Mouse (Mus musculus) splenic B cell, adult 2 months (primary cell): ENCODE measurements around the gene S100a13.

ENCODE experiments used
- DNase-seq: peaks from one replicate; pipeline ENCODE4 v3.0.0-alpha.2; 2011; ENCODE audit warnings: low read depth, low spot score
- H3K27me3 ChIP-seq: 2 replicates; pipeline ENCODE4 v1.6.1; 2012; ENCODE audit warnings: mild to moderate bottlenecking, low read length, moderate library complexity, mixed read lengths; ENCODE audit not compliant: control insufficient read depth, poor library complexity, insufficient read depth, severe bottlenecking
- H3K36me3 ChIP-seq: 2 replicates; pipeline ENCODE4 v1.6.1; 2012; ENCODE audit warnings: mild to moderate bottlenecking, low read length, moderate library complexity, mixed read lengths; ENCODE audit not compliant: control insufficient read depth, poor library complexity, insufficient read depth, severe bottlenecking

S100a13 gene

GRCm38 (mm10) chr3:90560008-90560628, 45.9 kb downstream of the S100a13 start, which contains the start of gene S100a3:
Gene S100a3 (plus strand): TSS chr3:90560578.
- H3K36me3 ChIP-seq: no peaks in the 10 kb centered on the region
- no peak for DNase-seq
- H3K27me3 ChIP-seq: no peaks in the 10 kb centered on the region
